Mouse (Mus musculus): ENCODE data around the gene Sec1. TPM values are rescaled to one million over a fixed set of nuclear protein-coding genes. Genes with fewer than 3 reads are reported as not detected.
"Not testable (repeated sequence)": the region's sequence is repeated elsewhere in the genome, so short reads cannot be mapped to it uniquely, and the experiment has no call there.

Sec1 gene
- polyA plus RNA-seq, 1 experiment from 2014 or later, result 0.30 TPM

- DNase-seq (ENCODE audit: low spot score), result peak; percentile 40
These were observed 13.0 kb downstream of the Sec1 start for GRCm38 (mm10) chr7:45681046-45681736.

GRCm38 (mm10) chr7:45679966-45680621 is 14.1 kb downstream of the Sec1 start:
- no peak for DNase-seq (ENCODE audit: low spot score)

GRCm38 (mm10) chr7:45678513-45678912 is 15.7 kb downstream of the Sec1 start:
- no peak for DNase-seq (ENCODE audit: low spot score)

DNA sequence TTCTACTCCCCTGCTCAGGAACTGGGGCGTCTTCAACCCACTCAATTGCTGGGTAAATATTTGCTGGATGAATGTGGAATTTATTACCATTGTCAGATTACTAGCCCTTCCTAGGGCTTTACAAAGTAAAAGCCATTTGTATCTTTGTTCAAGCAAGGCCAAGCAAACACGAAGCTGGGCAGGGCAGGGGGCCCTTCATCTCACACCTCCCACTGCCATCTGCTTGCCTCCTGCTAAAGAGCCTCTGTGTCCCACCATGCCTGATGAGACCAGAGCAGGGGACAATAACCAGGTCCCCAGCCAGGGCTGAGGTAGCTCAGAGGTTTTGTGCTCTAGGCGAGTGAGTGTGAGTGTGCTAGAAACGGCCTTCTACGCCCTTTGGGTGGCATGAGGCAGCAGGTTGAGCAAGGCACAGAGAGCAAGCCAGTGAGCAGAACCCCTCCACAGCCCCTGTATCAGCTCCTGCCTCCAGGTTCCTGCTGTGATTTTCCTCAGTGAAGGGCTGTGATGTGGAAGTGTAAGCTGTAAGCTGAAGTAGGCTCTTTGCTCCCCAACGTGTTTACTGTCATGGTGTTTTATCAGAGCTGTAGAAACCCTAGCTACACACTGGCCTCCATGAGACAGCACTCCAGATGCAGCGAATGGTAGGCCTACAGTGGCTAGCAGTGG is 16.4 kb downstream of the Sec1 start:
- no peak for DNase-seq (ENCODE audit: low spot score)

DNA sequence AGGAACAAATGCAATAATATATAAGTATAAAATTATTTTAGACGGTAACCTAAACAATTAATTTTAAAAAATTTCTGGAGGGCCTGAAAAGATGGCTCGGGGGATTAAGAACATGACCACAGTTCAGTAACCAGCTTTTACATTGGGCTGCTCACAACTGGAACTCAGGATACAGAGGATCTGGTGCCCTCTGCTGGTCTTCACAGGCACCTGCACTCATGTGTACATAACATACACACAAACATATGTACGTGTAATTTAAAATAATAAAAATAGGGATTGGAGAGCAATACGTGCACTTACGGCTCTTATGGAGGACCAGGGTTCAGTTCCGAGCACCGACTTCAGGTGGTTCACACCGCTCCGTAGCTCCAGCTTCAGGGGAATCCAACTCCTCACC is 25.3 kb downstream of the Sec1 start:
- no peak for DNase-seq (ENCODE audit: low spot score)

DNA sequence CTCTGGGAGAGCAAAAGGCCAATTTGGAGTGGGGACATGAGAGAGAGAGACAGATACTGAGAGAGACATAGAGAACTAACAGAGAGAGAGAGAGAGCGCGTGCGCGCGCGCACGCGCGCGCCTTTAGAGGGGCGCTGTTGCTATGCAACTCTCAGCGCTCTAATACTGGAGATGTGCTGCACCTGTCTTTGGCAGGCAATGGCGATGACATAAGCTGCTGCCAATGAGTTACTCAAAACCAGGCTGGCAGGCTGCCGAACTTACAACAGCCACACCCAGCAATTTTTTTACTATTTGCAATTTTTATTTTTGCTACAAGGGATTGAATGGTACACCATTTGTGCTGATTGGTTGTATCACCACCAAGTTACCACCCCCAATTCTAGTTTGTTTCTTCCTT is 26.4 kb downstream of the Sec1 start:
- no peak for DNase-seq (ENCODE audit: low spot score)

DNA sequence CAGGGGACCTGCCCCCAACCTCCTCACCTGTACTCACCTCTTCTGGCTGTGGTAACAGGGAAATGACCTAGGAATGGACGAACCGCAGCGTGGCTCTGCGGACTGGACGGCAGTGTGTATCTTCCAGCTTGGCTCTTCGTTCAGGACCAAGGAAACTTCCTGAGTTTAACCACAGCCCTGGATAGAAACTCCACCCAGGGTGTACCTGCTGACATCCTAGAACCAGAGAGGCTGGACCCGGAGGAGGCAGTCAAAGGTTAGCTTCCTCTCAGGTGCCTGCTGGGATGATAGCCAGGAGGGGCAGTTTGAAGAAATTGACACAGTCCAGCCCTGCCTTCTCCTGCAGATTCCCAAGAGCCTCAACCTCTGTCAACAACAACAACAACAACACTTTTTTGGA is 28.0 kb downstream of the Sec1 start, which contains the start of gene Fut2:
Fut2 (minus strand) TSS at position 234 of the 400 bp plus-strand sequence.
- no peak for DNase-seq (ENCODE audit: low spot score)

DNA sequence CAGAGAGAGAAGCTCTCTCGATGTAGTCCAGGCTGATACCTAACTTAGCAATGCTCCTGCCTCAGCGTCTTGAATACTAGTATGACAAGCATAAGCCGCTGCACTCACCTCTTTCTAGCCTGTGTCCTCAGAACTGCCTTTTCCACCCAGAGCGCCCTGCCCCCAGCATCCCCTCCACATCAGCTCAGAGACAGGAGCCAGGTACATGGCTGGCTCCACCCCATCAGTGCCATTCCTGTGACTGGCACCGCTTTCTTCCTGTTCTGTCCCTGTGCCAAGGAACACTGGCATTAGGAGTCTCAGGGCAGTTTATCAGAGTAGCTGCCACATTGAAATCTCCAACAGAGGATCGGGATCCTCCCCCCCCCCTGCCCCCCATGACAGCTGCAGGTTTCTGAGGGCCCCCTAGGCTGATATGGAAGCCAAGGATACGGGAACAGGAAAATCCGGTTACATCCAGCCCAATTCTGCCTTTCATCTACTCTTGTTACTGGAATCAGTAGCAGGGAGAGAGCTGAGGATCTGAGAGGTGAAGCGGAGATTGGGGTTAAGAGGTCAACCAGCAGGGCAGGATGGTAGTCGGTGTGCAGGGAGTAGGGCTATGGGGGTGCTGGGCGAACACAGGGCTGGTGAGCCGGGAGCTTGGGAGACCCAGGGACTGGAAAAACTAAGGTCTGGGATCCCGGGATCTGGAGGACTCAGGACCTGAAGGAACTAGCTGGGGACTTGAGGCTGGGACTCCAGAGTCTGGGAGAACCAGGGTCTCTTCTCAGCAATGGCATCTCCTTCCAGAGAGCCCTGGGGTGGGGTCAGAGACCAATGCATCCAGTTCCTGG is 28.7 kb downstream of the Sec1 start:
- DNase-seq (ENCODE audit: low spot score), result no peak

GRCm38 (mm10) chr7:45661702-45662101 is 32.5 kb downstream of the Sec1 start:
- not testable (repeated sequence) for DNase-seq (ENCODE audit: low spot score)

DNA sequence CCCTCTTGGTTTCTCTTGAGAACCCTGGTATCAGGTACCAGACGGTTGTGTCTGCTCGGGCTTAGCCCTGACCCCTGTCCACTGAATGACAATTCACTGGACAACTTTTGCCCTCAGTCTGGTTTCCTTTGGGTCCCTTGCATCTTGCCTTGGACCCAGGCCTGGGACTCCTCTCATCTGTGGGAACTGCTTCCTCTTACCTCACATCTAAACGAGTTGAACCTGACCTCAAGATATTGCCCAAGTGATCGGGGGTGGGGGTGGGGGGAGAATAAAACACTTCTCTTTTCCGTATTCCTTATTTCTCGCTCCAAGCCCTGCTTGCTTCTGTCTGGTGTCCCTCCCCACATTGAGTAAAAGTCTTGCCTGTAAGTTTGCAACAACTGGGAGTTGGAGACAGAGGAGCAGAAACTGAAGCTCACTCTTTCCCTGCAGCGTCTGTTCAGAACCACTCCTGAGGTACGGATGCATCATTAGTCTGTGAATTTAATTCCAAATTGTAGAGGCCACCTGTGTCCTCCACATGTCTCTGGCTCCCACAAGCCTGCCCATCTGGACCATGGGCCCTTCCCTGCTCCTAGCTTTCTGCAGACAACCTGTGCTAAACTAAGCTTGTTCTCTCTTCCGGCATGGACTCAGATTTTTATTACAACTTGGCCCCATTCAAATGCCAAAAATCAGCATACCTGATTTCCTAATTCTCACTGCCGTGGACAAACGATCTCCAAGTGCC is 33.3 kb downstream of the Sec1 start:
- DNase-seq (ENCODE audit: low spot score), result no peak

GRCm38 (mm10) chr7:45654424-45655047 is 39.7 kb downstream of the Sec1 start:
- no peak for DNase-seq (ENCODE audit: low spot score)

- not testable (repeated sequence) for DNase-seq (ENCODE audit: low spot score)
These were observed 43.7 kb downstream of the Sec1 start for GRCm38 (mm10) chr7:45650484-45650883.

DNA sequence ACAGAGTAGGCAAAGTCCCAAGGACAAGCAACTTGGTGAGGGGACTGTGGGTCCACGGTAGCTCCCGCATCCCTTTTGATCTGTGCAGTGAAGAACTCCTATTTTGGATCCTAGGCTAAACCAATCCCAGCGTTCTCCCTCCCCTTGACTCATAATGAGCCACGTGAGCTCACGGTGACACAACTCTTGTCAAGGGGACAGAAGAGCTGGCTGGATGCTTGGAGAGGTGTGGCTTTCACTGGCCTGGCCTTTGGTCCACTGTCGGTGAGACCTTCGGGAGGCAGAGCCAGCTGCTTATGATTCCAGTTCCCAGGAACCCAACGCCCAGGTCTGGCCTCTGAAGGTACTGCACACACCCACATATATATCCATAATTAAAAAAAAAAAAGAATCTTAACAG is 44.9 kb downstream of the Sec1 start:
- no peak for DNase-seq (ENCODE audit: low spot score)

GRCm38 (mm10) chr7:45646671-45647070 is 47.5 kb downstream of the Sec1 start:
- DNase-seq (ENCODE audit: low spot score), result no peak

GRCm38 (mm10) chr7:45645591-45645971 is 48.6 kb downstream of the Sec1 start:
- no peak for DNase-seq (ENCODE audit: low spot score)

- DNase-seq (ENCODE audit: low spot score), result no peak
These were observed 49.2 kb downstream of the Sec1 start for GRCm38 (mm10) chr7:45644872-45645590.

DNA sequence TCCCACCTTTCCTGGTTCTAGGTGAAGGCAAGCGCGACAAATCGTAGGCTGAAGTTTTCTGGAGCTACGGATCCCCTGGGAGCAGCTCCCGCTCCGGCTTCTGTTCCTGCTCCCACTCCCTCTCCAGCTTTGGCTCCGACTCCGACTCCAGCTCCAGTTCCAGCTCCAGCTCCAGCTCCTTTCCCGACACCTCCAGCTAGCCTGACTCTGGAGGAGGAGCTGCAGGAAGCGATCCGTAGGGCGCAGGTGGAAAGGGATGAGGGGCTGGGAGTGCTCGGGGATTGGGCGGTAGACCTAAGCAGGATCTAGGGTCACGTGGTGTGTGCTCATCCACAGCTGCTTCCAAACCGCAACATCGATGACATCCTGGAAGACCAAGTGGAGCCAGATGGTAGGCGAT is 50.0 kb downstream of the Sec1 start:
- no peak for DNase-seq (ENCODE audit: low spot score)

DNA sequence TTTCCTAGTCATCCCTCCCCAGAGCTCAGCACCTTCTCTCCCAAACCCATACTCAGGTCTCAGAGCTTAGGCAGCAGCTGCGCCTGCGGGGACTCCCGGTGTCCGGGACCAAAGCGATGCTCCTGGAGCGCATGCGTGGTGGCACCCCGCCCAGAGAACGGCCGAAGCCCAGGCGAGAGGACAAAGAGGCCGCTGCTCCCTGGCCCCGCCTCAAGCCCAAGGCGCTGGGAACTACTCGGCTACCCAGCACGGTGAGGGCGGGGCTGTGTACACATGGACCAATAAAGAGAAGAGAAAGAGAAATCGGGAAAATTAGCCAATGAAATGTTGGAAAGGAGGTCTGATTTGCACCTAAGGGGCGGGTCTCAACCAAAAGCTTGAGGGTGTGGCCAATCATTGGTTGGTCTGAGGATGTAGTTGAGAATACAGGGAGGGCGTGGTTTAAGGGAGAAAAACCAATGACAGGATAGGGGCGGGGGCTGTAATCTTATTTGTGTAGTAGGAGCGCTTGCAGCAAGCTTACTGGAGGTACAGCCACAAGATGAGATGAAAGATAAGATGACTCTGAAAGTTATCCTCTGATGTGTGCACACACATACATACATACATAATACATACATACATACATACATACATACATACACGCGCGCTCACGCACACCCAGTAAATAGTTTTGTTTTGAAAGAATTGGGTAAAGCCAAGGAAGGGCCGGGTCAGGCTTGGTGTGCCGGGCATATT is 50.6 kb downstream of the Sec1 start:
- DNase-seq (ENCODE audit: low spot score), result peak; percentile 97
